Mouse (Mus musculus) kidney, adult 9 months (tissue): ENCODE results near the gene Mrgprx1.

Source experiments
- DNase-seq: peaks from one replicate; pipeline ENCODE4 v3.0.0; 2022

The Mrgprx1 gene

GRCm38 (mm10) chr7:48027497-48027896, at the start of gene Mrgprx1:
TSS of gene Mrgprx1 (minus strand) at chr7:48027597.
- no peak for DNase-seq

DNA sequence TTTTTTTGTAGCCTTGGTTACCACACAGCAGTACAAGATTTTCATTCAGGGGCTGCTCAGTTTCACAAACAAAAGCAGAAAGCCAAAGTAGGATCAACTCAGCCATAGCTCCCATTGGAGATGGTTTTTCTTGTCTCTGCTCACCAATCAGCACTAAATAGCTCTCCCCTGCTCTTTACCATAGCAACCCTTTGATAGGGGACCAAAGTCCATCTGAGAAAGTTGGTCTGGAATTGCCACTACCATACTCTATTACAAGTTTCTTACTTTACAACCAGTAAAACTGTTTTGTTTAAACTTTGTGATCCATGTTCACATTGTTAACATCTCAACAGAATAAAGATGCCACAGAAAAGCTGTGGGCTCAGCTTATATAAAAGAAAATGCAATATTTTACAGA, 48.1 kb upstream of the Mrgprx1 start:
- no peak for DNase-seq

- no peak for DNase-seq
Measured at GRCm38 (mm10) chr7:48046475-48047185, 19.2 kb upstream of the Mrgprx1 start.

DNA sequence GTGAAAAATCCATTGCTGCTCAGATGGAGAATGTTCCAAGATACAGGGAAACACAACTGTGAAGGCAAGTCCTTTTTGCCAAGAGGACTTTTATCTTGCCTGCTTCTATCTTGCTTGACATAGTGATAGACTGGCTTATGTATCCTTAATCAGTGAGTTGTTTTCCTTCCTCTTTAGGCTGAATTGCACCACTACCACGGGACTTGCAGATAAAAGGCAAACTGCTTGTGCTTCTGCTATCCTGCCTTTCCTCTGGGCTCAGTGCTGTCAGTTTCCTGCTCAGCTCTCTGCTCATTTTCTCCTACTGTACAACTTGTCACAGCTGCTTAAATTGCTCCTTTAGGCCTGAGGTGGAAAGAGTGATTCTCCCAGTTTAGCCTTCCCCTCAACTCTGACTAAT, 16.6 kb upstream of the Mrgprx1 start:
- no peak for DNase-seq

GRCm38 (mm10) chr7:48017874-48018273, 9.5 kb downstream of the Mrgprx1 start:
- DNase-seq: no peak

- no peak for DNase-seq
Measured at GRCm38 (mm10) chr7:47995689-47996088, 31.7 kb downstream of the Mrgprx1 start.

DNA sequence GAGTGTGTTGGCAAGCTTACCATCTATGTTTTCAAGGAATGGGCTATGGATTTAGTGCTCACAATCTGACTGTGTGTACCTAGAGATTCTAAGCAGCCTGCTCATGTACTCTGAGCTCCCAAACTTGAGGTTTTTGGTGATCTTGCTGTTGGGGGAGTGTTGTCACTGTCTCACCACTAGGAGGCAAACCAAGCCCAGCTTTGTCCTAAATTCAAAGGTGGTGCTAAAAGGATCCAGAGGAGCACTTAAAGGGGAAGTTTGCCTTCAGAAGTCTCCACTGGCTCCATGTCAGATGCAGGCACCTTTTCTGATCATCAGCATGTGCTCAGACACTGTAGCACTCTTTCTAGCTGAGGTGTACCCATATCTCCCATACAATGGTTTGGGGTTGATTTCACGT, 40.6 kb downstream of the Mrgprx1 start:
- no peak for DNase-seq

GRCm38 (mm10) chr7:47981995-47982394, 45.4 kb downstream of the Mrgprx1 start, which contains the start of gene Mrgpra4:
TSS of gene Mrgpra4 (minus strand) at chr7:47982095.
- no peak for DNase-seq
